Mouse (Mus musculus) forebrain, embryonic 13.5 days (tissue): ENCODE data around the gene Scube1. TPM values are rescaled to one million over a fixed set of nuclear protein-coding genes. Genes with fewer than 3 reads are reported as not detected.

Source experiments
- ATAC-seq: fragments of 200-750 bp; cut with Nextera tagmentation; 2 replicates; pipeline ENCODE4 v1.8.0; 2017
- H3K27ac ChIP-seq: fragments of 300-500 bp; sonication (generic); 2 replicates; pipeline ENCODE4 v1.5.1; 2015; ENCODE audit warnings: inconsistent platforms, mild to moderate bottlenecking, moderate library complexity
- H3K27me3 ChIP-seq: fragments of 300-500 bp; sonication (generic); 2 replicates; pipeline ENCODE4 v1.6.1; 2015; ENCODE audit warnings: mild to moderate bottlenecking, inconsistent platforms
- H3K36me3 ChIP-seq: fragments of 300-500 bp; sonication (generic); 2 replicates; pipeline ENCODE4 v1.6.1; 2015; ENCODE audit warnings: mild to moderate bottlenecking, inconsistent platforms; ENCODE audit not compliant: poor library complexity, severe bottlenecking
- H3K4me1 ChIP-seq: fragments of 300-500 bp; sonication (generic); 2 replicates; pipeline ENCODE4 v1.6.1; 2015; ENCODE audit warnings: inconsistent platforms
- H3K4me2 ChIP-seq: fragments of 300-500 bp; sonication (generic); 2 replicates; pipeline ENCODE4 v1.6.1; 2015; ENCODE audit warnings: inconsistent platforms, mild to moderate bottlenecking, moderate library complexity
- H3K4me3 ChIP-seq: fragments of 300-500 bp; sonication (generic); 2 replicates; pipeline ENCODE4 v1.5.1; 2015; ENCODE audit warnings: mild to moderate bottlenecking, inconsistent platforms
- H3K9ac ChIP-seq: fragments of 300-500 bp; sonication (generic); 2 replicates; pipeline ENCODE4 v1.6.1; 2015; ENCODE audit warnings: mild to moderate bottlenecking, inconsistent platforms
- H3K9me3 ChIP-seq: fragments of 300-500 bp; sonication (generic); replicated peaks from 2 replicates; pipeline ENCODE4 v1.6.1; 2016; ENCODE audit warnings: inconsistent platforms
- WGBS: fragments of 180-500 bp; shearing (Covaris S2); methylation state at CpG from one replicate; pipeline ENCODE4 v1.1.7; 2015; 5-methylcytosine and 5-hydroxymethylcytosine counted together
- polyA plus RNA-seq: library from polyadenylated mRNA; unstranded; fragments of >200 nt; fragmentation: Nextera tagmentation; extraction: Ambion mirVana; gene quantifications from 2 replicates; pipeline ENCODE4 v1.2.1, GENCODE M21; 2015

Gene Scube1
- polyA plus RNA-seq, 1 experiment from 2014 or later, result 10.7 TPM

DNA sequence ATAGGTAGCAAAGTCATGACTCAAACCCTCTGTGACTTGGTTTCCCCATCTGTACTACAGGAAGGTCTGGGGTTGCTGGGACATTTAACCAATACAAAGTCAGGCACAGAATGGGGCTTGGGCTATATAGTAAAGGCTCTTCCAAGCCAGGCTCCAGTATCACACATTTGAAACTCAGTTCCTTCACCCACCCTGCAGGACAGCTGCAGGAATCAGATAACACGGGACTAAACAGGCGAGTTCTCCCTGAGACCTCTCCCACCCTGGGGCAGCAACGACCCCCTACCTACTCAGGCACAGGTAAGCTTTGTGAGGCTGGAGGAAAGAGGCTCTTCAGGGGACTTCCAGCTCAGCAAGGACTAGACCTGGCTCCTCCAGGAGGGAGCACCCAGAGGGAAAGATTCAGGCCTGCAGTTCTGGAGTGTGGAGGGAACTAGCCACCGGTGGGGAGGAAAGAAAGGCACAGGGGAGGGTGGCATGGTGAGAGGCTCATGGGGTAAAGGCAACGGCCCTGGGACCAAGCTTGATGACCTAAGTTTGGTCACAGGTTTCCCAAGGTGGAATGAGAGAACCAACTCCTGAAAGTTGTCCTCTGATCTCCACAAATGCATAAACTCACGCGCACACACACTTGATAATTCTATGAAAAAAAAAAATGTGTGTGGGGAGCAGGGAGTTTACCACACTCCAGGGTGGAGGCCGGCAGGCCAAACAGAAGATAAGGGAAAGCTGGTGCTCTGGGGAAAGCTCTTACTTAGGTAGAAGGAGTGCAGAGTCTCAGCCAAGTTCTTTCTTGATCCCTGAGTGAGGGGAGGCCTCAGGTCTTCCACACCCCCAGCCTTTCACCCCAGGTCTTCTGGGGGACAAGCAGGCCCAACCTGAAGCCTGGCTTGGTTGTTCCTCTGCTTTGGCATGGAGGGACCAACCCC lies 132.3 kb downstream of the Scube1 start:
- H3K9ac ChIP-seq, result peak overlapping the region; percentile 84; the same call in 1 of the 2 replicates
- no peaks in the 10 kb centered on the region for H3K27me3 ChIP-seq
- H3K4me2 ChIP-seq, result peak overlapping the region; percentile 84
- WGBS, result 88% methylated on average over 8 of the region's 8 CpGs
- peaks cover 24% of the 10 kb centered on the region for H3K4me1 ChIP-seq
- no peak overlapping the region for H3K27ac ChIP-seq
- H3K4me3 ChIP-seq, result no peak overlapping the region
- peaks cover 26% of the 10 kb centered on the region for H3K36me3 ChIP-seq
- ATAC-seq, result no peak
- no peaks in the 10 kb centered on the region for H3K9me3 ChIP-seq

DNA sequence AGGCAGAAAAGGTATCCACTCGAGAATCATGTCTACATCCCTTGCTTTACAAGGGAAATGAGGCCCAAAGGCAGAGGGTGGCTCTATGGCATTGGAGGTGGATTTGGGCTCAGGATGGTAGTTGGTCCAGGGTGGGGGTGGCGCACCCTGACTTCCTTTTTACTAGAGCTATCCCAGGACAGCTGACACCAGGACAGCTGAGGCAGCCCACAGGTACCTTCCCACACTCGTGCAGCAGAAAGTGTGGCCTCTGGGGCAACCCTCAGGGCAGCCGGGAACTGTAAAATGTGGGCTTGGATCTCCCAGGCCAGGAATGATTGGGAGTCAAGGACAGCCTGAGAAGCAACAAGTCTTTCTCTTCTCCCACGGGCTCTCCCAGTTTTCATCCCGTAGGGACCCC lies 133.1 kb downstream of the Scube1 start:
- no peak for ATAC-seq
- no peak overlapping the region for H3K27ac ChIP-seq
- H3K4me2 ChIP-seq, result no peak overlapping the region
- peaks cover 34% of the 10 kb centered on the region for H3K36me3 ChIP-seq
- WGBS, result 91% methylated on average over 6 of the region's 6 CpGs
- H3K4me1 ChIP-seq, result peaks cover 24% of the 10 kb centered on the region
- no peaks in the 10 kb centered on the region for H3K27me3 ChIP-seq
- H3K9ac ChIP-seq, result no peak overlapping the region
- no peak overlapping the region for H3K4me3 ChIP-seq
- no peaks in the 10 kb centered on the region for H3K9me3 ChIP-seq

DNA sequence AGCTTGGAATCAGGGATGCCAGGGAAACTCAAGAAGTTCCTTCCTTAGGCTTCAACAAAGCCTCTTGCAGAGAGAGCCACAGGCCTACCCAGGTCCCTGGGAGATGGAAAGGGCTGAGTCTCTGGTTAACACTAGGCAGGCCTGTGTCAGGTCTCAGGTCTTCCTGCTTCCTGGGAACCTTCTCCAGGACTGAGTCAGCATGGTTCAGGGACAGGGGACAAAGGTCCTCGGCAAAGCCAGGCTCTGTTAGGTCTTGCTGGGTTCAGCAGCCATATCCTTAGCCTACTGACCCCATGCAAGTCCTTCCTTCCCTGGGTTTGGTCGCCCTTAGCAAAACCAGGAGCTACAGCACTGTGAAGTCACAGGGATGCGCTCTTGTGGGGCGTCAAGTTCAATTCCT lies 134.0 kb downstream of the Scube1 start:
- Histone ChIP-seq H3K9me3 (peaks cover 6% of the 10 kb centered on the region; the same call in 1 of the 2 replicates), H3K27ac (no peak overlapping the region), H3K4me2 (no peak overlapping the region), H3K4me3 (no peak overlapping the region), H3K9ac (no peak overlapping the region), H3K27me3 (no peaks in the 10 kb centered on the region), H3K4me1 (peaks cover 24% of the 10 kb centered on the region), H3K36me3 (peaks cover 43% of the 10 kb centered on the region)
- WGBS, result 91% methylated on average over 4 of the region's 4 CpGs
- ATAC-seq, result no peak

DNA sequence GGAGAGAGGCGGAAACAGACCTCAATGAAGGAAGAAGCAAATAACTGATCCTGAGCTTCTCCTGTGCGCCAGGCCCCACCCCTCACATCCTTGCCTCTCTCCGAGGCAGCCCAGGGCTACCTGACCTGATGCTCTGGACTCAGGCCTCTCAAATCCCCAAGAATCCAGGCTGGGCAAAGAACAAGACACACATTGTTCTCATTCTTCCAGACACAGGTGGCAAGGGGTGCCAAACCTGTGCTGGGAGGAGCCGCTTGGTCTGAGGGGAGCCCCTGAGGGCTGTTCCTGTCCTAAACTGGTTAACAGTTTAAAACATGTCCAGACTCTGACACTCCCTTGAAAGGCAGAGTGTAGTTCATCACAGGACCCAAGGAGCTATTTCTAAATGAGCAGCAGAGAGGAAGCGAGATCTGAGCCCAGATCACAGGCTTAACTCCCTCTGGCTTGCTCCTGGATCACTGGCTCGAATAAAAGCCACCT lies 140.0 kb downstream of the Scube1 start:
- Histone ChIP-seq H3K27me3 (no peaks in the 10 kb centered on the region), H3K27ac (no peak overlapping the region), H3K4me1 (no peaks in the 10 kb centered on the region), H3K9me3 (peaks cover 7% of the 10 kb centered on the region; the same call in 1 of the 2 replicates), H3K4me3 (no peak overlapping the region), H3K4me2 (no peak overlapping the region), H3K9ac (no peak overlapping the region), H3K36me3 (peaks cover 90% of the 10 kb centered on the region)
- 94% methylated on average over 6 of the region's 6 CpGs for WGBS
- no peak for ATAC-seq

DNA sequence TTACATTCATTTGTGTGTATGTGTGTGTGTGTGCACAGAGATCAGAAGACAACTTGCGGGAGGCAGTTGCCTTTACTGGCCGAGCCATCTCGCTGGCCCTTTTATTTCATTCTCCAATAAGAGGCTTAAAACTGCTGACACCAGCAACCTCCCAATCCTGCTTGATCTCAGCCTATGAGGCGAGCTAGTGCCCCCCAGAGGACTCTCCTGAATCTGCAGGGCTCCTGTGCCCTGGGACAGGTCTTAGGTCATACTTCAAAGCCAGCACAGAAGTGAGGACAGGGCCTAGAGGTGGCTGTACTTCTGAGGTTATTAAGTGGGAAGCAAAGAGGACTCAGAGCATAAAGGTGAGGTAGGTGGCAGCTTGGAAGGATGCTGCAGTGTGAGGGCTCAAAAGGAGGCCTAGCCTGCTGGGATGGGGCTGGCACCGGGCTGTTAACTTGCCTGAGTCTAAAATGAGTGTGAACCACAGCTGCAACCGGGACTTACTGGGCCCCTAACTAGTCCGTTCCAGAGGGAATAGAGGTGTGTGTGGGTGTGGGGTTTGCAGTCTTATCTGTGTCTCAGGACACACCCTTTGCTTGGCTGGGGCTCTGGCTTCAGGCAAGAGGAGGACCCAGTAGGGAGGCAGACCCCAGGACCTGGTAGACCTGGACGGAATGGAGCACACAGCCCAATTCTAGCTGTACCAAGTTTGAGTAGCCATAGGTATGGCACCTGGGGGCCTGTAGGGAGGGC lies 141.2 kb downstream of the Scube1 start:
- H3K36me3 ChIP-seq, result peaks cover 98% of the 10 kb centered on the region
- no peaks in the 10 kb centered on the region for H3K27me3 ChIP-seq

DNA sequence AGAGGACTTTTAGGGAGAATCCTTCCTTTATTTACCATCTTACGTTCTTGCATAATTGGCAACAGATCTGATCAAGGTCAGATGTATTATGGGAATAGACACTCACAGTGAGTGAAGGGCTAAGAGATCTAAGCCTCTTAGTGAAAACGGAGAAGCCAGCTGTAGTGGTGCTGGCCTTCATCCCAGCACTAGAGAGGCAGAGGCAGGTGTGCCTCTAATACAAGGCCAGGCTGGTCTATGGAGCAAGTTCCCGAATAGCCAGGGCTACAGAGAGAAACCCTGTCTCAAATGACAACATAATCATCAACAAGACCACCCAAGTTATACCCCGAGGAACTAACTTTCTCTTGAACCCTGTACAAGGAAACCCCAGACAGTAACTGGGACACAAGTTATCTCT lies 141.9 kb downstream of the Scube1 start:
- H3K27me3 ChIP-seq, result no peaks in the 10 kb centered on the region
- H3K4me2 ChIP-seq, result no peak overlapping the region
- ATAC-seq, result no peak
- no peak overlapping the region for H3K27ac ChIP-seq
- peaks cover 98% of the 10 kb centered on the region for H3K36me3 ChIP-seq
- WGBS, result 83% methylated on average over 4 of the region's 4 CpGs
- H3K9me3 ChIP-seq, result peaks cover 7% of the 10 kb centered on the region; the same call in 1 of the 2 replicates
- H3K4me1 ChIP-seq, result no peaks in the 10 kb centered on the region
- no peak overlapping the region for H3K9ac ChIP-seq
- no peak overlapping the region for H3K4me3 ChIP-seq

More for the DNA sequence above, 141.2 kb downstream of the Scube1 start:
- WGBS, result 62% methylated on average over 8 of the region's 8 CpGs
- Histone ChIP-seq H3K9ac (no peak overlapping the region), H3K4me3 (no peak overlapping the region), H3K4me2 (no peak overlapping the region), H3K4me1 (no peaks in the 10 kb centered on the region), H3K27ac (no peak overlapping the region), H3K9me3 (peaks cover 7% of the 10 kb centered on the region; the same call in 1 of the 2 replicates)
- ATAC-seq, result no peak

DNA sequence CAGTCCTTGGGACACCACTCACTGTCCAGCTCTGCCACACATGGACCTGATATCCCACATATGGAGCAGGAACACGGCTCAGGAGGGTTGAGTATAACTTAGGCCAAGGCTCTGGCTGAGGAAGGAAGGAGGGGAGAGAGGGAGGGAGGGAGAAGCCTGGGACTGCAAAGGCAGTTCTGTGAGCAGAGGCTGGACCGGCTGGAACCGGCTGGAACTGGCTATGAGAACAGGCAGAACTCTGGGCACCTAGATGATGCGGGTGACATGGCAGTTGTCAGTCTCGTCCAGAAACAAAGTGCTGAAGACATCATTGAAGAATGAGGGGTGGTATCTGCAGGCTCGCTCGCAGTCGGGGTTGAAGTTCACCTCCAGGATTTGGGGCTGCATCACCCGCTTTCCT lies 148.2 kb downstream of the Scube1 start:
- ATAC-seq, result no peak
- H3K4me2 ChIP-seq, result no peak overlapping the region
- H3K27me3 ChIP-seq, result no peaks in the 10 kb centered on the region
- no peak overlapping the region for H3K4me3 ChIP-seq
- 91% methylated on average over 9 of the region's 9 CpGs for WGBS
- H3K36me3 ChIP-seq, result peaks cover 77% of the 10 kb centered on the region
- no peaks in the 10 kb centered on the region for H3K4me1 ChIP-seq
- no peak overlapping the region for H3K9ac ChIP-seq
- H3K27ac ChIP-seq, result no peak overlapping the region
- no peaks in the 10 kb centered on the region for H3K9me3 ChIP-seq

DNA sequence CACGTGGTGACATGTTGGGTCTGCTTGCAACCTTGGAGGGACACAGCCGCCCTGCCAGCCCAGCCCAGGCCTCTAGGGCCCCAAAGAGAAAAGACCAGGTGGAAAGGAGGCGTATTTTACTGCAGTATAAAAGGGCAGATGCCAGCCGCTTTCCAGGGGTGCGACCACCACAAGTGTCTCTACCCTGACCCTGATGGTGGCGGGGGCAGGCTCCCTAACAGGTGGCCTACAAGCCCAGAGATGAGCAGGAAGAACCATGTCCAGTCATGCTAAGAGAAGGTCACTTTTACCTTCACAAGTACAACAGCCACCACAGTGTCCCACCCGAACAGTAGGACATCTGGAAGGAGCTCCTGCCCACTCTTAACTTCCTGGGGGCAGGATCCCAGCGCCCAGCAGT lies 149.3 kb downstream of the Scube1 start:
- no peaks in the 10 kb centered on the region for H3K9me3 ChIP-seq
- no peak overlapping the region for H3K9ac ChIP-seq
- H3K4me3 ChIP-seq, result no peak overlapping the region
- H3K27ac ChIP-seq, result no peak overlapping the region
- no peak for ATAC-seq
- no peak overlapping the region for H3K4me2 ChIP-seq
- H3K4me1 ChIP-seq, result no peaks in the 10 kb centered on the region
- WGBS, result 95% methylated on average over 8 of the region's 8 CpGs
- H3K27me3 ChIP-seq, result no peaks in the 10 kb centered on the region
- peaks cover 66% of the 10 kb centered on the region for H3K36me3 ChIP-seq

DNA sequence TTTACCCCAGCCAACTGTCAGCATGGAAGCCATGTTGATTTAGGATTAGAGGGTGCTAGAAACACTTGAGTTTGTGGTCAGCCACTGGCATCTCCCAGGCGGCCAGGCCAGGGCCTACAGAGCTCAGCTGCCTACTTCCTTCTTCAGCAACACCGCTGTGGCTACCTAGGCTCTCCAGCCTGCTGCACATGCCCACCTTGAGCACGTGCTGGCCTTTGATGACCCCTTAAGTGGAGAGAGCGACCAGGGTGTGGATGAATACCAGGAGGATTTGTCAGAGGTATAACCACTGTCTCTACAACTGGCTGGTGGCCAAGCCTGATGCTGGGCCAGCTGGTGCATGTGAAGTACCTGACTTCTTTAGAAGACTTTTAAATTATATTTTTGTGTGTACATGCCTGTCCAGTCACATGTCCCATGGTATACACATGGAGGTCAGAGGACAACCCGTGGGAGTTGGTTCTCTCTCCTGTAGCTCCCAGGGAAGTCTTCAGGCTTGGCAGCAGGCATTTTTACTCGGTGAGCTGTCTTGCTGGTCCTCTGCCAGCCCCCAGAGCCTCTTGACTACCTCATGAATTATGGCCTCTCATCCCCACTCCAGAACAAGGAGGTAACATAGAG lies 150.0 kb downstream of the Scube1 start:
- Histone ChIP-seq H3K4me1 (no peaks in the 10 kb centered on the region), H3K9ac (no peak overlapping the region), H3K9me3 (no peaks in the 10 kb centered on the region), H3K36me3 (peaks cover 59% of the 10 kb centered on the region), H3K4me3 (no peak overlapping the region), H3K4me2 (no peak overlapping the region), H3K27ac (no peak overlapping the region), H3K27me3 (no peaks in the 10 kb centered on the region)
- ATAC-seq, result no peak
- 86% methylated on average over 6 of the region's 6 CpGs for WGBS

DNA sequence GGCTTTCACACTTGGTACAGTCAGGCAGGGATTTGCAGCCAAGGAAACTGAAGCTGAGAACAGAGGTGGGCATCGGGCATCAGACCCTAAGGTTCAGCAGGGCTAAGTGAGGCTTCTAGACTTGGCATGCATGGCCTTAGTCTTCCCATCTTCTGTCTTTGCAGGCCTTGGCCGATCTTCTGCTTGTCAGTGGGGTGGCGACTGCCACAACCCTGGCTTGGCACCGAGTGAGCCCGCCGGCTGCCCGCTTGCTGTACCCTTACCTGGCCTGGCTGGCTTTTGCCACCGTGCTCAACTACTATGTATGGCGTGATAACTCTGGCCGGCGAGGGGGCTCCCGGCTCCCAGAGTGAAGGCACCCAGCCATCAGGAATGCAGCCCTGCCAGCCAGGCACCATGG lies 151.2 kb downstream of the Scube1 start:
- Histone ChIP-seq H3K4me1 (no peaks in the 10 kb centered on the region), H3K9me3 (no peaks in the 10 kb centered on the region), H3K4me3 (no peak overlapping the region), H3K4me2 (no peak overlapping the region), H3K27me3 (no peaks in the 10 kb centered on the region), H3K27ac (no peak overlapping the region), H3K36me3 (peaks cover 47% of the 10 kb centered on the region), H3K9ac (no peak overlapping the region)
- WGBS, result 95% methylated on average over 12 of the region's 12 CpGs
- ATAC-seq, result no peak

DNA sequence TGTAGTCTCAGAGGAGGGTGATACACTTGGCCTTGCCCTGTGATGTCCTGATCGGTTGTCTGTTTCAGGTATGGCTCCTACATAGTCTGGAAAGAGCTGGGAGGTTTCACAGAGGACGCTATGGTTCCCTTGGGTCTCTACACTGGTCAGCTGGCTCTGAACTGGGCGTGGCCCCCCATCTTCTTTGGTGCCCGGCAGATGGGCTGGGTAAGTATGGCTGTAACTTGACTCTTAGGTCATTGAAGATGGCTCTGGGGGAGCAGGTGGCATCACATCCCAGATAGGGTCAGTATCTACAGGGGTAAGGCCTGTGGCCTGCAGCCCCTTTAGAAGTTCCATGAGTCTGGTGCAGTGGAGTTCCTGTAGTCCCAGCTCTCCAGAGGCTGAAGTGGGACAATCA lies 152.7 kb downstream of the Scube1 start:
- no peaks in the 10 kb centered on the region for H3K4me1 ChIP-seq
- H3K27me3 ChIP-seq, result no peaks in the 10 kb centered on the region
- 83% methylated on average over 4 of the region's 4 CpGs for WGBS
- no peak overlapping the region for H3K9ac ChIP-seq
- H3K27ac ChIP-seq, result no peak overlapping the region
- no peak overlapping the region for H3K4me2 ChIP-seq
- no peak overlapping the region for H3K4me3 ChIP-seq
- no peak for ATAC-seq
- peaks cover 32% of the 10 kb centered on the region for H3K36me3 ChIP-seq
- H3K9me3 ChIP-seq, result no peaks in the 10 kb centered on the region

DNA sequence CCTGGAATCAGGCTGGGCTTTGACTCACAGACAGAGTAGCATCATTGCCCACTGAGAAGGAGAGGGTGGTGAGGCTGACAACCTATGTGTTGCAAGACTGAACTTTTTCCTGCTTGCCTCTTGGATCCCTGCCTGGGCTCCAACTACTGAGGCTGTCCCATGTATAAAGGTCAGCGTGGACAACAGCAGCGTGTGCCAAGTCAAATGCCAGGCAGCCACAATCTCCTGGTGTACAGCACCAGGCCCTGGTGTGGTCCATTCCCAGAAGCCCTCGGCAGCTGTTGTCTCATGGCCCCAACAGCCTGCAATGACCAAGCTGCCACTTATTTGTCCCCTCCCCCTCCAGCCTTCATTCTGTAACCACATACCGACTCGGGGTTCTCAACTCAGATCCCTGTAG lies 153.2 kb downstream of the Scube1 start:
- Histone ChIP-seq H3K4me1 (no peaks in the 10 kb centered on the region), H3K9ac (no peak overlapping the region), H3K9me3 (no peaks in the 10 kb centered on the region), H3K36me3 (peaks cover 27% of the 10 kb centered on the region), H3K27ac (no peak overlapping the region), H3K4me3 (no peak overlapping the region), H3K27me3 (no peaks in the 10 kb centered on the region), H3K4me2 (no peak overlapping the region)
- 84% methylated on average over 5 of the region's 5 CpGs for WGBS
- ATAC-seq, result no peak
